Mouse (Mus musculus) E14TG2a.4 (cell line): ENCODE measurements at regions not wholly inside any gene's neighbourhood (a gene's known extent, or its start where the extent isn't known, plus 50 kb on each side); places are given as distances from the start of the nearest gene placed in this dataset.

ENCODE experiments used
- CTCF ChIP-seq: conservative IDR thresholded peaks from 2 replicates; pipeline ENCODE4 v1.5.1; 2014; ENCODE audit warnings: low read length
- NANOG ChIP-seq: IDR thresholded peaks from 2 replicates; pipeline ENCODE4 v1.6.1; 2014; ENCODE audit warnings: borderline replicate concordance, low read length, mixed read lengths

DNA sequence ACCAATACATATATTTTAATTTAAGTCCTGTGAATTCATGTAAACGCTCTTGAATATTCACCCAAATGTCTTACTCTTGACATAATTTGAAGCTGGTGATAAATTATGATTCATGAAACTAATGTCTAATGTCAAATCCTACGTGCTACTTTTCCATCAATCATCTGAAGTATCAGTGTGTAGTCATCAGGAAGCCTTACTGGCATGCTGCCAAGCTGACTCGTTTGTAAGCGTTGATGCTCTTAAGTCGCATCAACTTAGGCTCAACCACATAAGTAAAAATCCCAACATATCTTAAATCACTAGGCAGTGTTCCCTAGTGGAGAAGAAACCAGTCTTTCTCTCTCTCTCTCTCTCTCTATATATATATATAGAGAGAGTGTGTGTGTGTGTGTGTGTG is 58.2 kb upstream of the B430305J03Rik start:
- no peak for TF ChIP-seq CTCF
- no peak for TF ChIP-seq NANOG
